Mouse (Mus musculus): ENCODE data around the gene Adat1. TPM values are rescaled to one million over a fixed set of nuclear protein-coding genes. Genes with fewer than 3 reads are reported as not detected.

Adat1 gene
- polyA plus RNA-seq, 1 experiment = 2.5 TPM

- no peak for TF ChIP-seq POLR2A (IDR thresholded peaks at IDR 0.05; ENCODE audit: borderline replicate concordance, control insufficient read depth, low read depth, low read length)
- no peak for TF ChIP-seq CTCF (IDR thresholded peaks at IDR 0.05; ENCODE audit: control insufficient read depth, insufficient read depth, low read length)
- Histone ChIP-seq H3K27ac (ENCODE audit: control insufficient read depth, insufficient read depth, low read depth, low read length, poor library complexity) (no peak overlapping the region), H3K4me3 (replicated peaks; ENCODE audit: control insufficient read depth, low read depth, low read length) (no peak overlapping the region), H3K4me1 (ENCODE audit: control insufficient read depth, insufficient read depth, low read length) (no peaks in the 10 kb centered on the region)
- WGBS = 46% methylated on average over 5 of the region's 5 CpGs
Observed at GRCm38 (mm10) chr8:111955879-111956278, 36.2 kb downstream of the Adat1 start.

- Histone ChIP-seq H3K27ac (ENCODE audit: control insufficient read depth, insufficient read depth, low read depth, low read length, poor library complexity) (no peak overlapping the region), H3K4me3 (replicated peaks; ENCODE audit: control insufficient read depth, low read depth, low read length) (no peak overlapping the region), H3K4me1 (ENCODE audit: control insufficient read depth, insufficient read depth, low read length) (no peaks in the 10 kb centered on the region)
- TF ChIP-seq POLR2A (IDR thresholded peaks at IDR 0.05; ENCODE audit: borderline replicate concordance, control insufficient read depth, low read depth, low read length) (no peak), CTCF (IDR thresholded peaks at IDR 0.05; ENCODE audit: control insufficient read depth, insufficient read depth, low read length) (no peak)
- WGBS = 78% methylated on average over 4 of the region's 4 CpGs
Observed at GRCm38 (mm10) chr8:111954844-111955594, 37.1 kb downstream of the Adat1 start.

DNA sequence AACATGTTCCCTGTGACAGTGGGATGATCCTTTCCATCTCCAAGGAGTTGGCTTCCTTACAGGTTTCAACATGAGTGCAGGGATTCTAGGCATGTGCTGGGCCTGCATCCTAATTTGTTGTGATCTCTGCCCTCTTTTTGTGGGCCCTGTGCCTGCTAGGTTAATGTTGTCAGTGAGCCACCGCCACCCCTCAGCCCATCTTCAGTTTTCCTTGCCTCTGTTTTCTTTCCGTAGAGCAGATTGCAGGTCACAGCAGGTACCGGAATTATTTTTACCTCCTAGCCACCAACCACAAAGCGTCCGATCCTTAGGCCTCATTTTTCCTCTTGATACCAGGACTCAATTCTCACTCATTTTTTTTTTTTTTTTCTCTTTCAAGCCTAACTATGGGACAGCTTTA, 40.2 kb downstream of the Adat1 start:
- Histone ChIP-seq H3K4me3 (replicated peaks; ENCODE audit: control insufficient read depth, low read depth, low read length) (no peak overlapping the region), H3K4me1 (ENCODE audit: control insufficient read depth, insufficient read depth, low read length) (no peaks in the 10 kb centered on the region; the same call in 1 of the 2 replicates), H3K27ac (ENCODE audit: control insufficient read depth, insufficient read depth, low read depth, low read length, poor library complexity) (no peak overlapping the region)
- no peak for TF ChIP-seq CTCF (IDR thresholded peaks at IDR 0.05; ENCODE audit: control insufficient read depth, insufficient read depth, low read length)
- no peak for TF ChIP-seq POLR2A (IDR thresholded peaks at IDR 0.05; ENCODE audit: borderline replicate concordance, control insufficient read depth, low read depth, low read length)
- WGBS = 92% methylated on average over 5 of the region's 5 CpGs

- 88% methylated on average over 7 of the region's 7 CpGs for WGBS
- H3K4me1 ChIP-seq (ENCODE audit: control insufficient read depth, insufficient read depth, low read length) = no peaks in the 10 kb centered on the region; the same call in 1 of the 2 replicates
- no peak overlapping the region for H3K4me3 ChIP-seq (replicated peaks; ENCODE audit: control insufficient read depth, low read depth, low read length)
- no peak for TF ChIP-seq POLR2A (IDR thresholded peaks at IDR 0.05; ENCODE audit: borderline replicate concordance, control insufficient read depth, low read depth, low read length)
- TF ChIP-seq CTCF (IDR thresholded peaks at IDR 0.05; ENCODE audit: control insufficient read depth, insufficient read depth, low read length) = no peak
- H3K27ac ChIP-seq (ENCODE audit: control insufficient read depth, insufficient read depth, low read depth, low read length, poor library complexity) = no peak overlapping the region
Observed at GRCm38 (mm10) chr8:111951317-111951716, 40.8 kb downstream of the Adat1 start.

GRCm38 (mm10) chr8:111950846-111951245, 41.3 kb downstream of the Adat1 start:
- 68% methylated on average over 3 of the region's 3 CpGs for WGBS
- TF ChIP-seq POLR2A (IDR thresholded peaks at IDR 0.05; ENCODE audit: borderline replicate concordance, control insufficient read depth, low read depth, low read length) (no peak), CTCF (IDR thresholded peaks at IDR 0.05; ENCODE audit: control insufficient read depth, insufficient read depth, low read length) (no peak)
- Histone ChIP-seq H3K4me3 (replicated peaks; ENCODE audit: control insufficient read depth, low read depth, low read length) (no peak overlapping the region), H3K27ac (ENCODE audit: control insufficient read depth, insufficient read depth, low read depth, low read length, poor library complexity) (no peak overlapping the region), H3K4me1 (ENCODE audit: control insufficient read depth, insufficient read depth, low read length) (no peaks in the 10 kb centered on the region; the same call in 1 of the 2 replicates)

GRCm38 (mm10) chr8:111947954-111948353, 44.1 kb downstream of the Adat1 start:
- Histone ChIP-seq H3K27ac (ENCODE audit: control insufficient read depth, insufficient read depth, low read depth, low read length, poor library complexity) (no peak overlapping the region), H3K4me3 (replicated peaks; ENCODE audit: control insufficient read depth, low read depth, low read length) (no peak overlapping the region), H3K4me1 (ENCODE audit: control insufficient read depth, insufficient read depth, low read length) (no peaks in the 10 kb centered on the region; the same call in 1 of the 2 replicates)
- 91% methylated on average over 8 of the region's 8 CpGs for WGBS
- TF ChIP-seq POLR2A (IDR thresholded peaks at IDR 0.05; ENCODE audit: borderline replicate concordance, control insufficient read depth, low read depth, low read length) (no peak), CTCF (IDR thresholded peaks at IDR 0.05; ENCODE audit: control insufficient read depth, insufficient read depth, low read length) (no peak)

DNA sequence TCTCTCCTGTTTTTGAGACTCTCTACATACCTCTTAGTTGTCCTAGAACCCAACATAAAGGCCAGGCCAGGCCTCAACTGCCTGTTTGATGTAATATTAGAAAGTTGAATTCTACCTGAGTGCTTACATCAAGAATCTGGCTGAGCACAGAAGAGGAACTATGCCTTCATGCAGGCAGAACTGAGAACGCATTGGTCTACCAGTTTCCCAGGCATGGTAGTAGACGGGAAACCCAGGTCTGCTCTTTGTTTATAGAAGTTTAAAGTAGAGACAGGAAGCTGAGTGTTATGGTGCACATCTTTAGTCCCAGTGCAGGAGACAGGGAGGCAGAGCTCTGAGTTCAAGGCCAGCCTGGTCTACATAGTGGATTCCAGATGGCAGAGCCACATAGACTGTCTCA, 45.0 kb downstream of the Adat1 start:
- 65% methylated on average over 2 of the region's 2 CpGs for WGBS
- Histone ChIP-seq H3K4me1 (ENCODE audit: control insufficient read depth, insufficient read depth, low read length) (no peaks in the 10 kb centered on the region; the same call in 1 of the 2 replicates), H3K4me3 (replicated peaks; ENCODE audit: control insufficient read depth, low read depth, low read length) (no peak overlapping the region), H3K27ac (ENCODE audit: control insufficient read depth, insufficient read depth, low read depth, low read length, poor library complexity) (no peak overlapping the region)
- no peak for TF ChIP-seq POLR2A (IDR thresholded peaks at IDR 0.05; ENCODE audit: borderline replicate concordance, control insufficient read depth, low read depth, low read length)
- no peak for TF ChIP-seq CTCF (IDR thresholded peaks at IDR 0.05; ENCODE audit: control insufficient read depth, insufficient read depth, low read length)

GRCm38 (mm10) chr8:111943544-111943943, 48.6 kb downstream of the Adat1 start:
- Histone ChIP-seq H3K4me3 (replicated peaks; ENCODE audit: control insufficient read depth, low read depth, low read length) (no peak overlapping the region), H3K4me1 (ENCODE audit: control insufficient read depth, insufficient read depth, low read length) (peaks cover 2% of the 10 kb centered on the region), H3K27ac (ENCODE audit: control insufficient read depth, insufficient read depth, low read depth, low read length, poor library complexity) (no peak overlapping the region)
- 87% methylated on average over 2 of the region's 2 CpGs for WGBS
- TF ChIP-seq POLR2A (IDR thresholded peaks at IDR 0.05; ENCODE audit: borderline replicate concordance, control insufficient read depth, low read depth, low read length) (no peak), CTCF (IDR thresholded peaks at IDR 0.05; ENCODE audit: control insufficient read depth, insufficient read depth, low read length) (no peak)

All from bone marrow, adult 2 months (tissue).